Mouse (Mus musculus) cerebellum, postnatal 36 days (tissue): ENCODE measurements around the gene Nfyc.

Source experiments
- DNase-seq, 2 experiments: peaks; one replicate each; pipeline ENCODE4 v3.0.0; 2021 to 2022; ENCODE audit warnings: mixed read lengths in 2 of 2

Nfyc gene

GRCm38 (mm10) chr4:120831472-120831871, at the start of gene Nfyc:
Gene Nfyc, minus strand, starts transcription at chr4:120831572.
- DNase-seq, result no peak

GRCm38 (mm10) chr4:120880731-120881432, 49.5 kb upstream of the Nfyc start:
- DNase-seq, result no peak

- DNase-seq, result no peak
Measured at GRCm38 (mm10) chr4:120879386-120879785, 48.0 kb upstream of the Nfyc start.

DNA sequence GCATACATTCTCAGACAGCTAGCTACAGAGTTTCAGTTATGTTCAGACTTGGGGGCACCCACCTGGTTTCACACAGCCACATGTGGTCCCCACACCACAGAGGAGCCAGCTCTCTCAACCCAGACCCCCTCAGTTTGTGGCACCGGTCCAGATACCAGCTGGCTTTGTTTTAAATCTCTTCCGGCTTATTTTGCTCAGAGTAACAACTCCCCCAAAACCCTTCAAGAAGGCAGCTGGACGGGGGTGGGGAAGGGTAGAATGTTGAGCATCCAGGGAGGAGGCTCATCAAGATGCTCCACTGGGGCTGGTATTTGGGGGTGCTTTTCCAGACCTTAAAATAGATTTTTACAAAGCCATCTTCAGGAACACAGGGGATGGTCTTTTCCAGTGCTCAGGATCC, 47.4 kb upstream of the Nfyc start:
- DNase-seq, result no peak

DNA sequence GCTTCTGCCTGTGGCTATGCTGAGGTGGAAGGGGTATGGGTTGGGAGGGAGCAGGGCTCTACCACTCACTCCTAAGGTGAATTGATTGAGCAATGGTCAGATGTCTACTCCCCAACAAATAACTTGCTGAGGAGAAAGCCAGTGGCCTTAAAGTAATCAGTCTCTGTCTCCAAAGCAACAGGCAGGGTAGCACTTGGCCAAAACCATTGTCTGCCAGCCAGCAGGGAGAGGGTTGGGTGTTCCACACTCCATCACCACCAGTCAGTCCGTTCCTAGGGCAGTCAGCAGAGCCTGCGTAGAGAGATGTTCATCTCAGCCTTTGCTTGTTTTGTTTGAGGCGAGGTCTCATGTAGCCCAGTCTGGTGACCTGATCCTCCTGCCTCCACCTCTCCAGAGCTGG, 44.6 kb upstream of the Nfyc start:
- DNase-seq, result peak in 1 of 2 experiments; percentile 34

GRCm38 (mm10) chr4:120870262-120870748, 38.9 kb upstream of the Nfyc start:
- DNase-seq, result no peak

DNA sequence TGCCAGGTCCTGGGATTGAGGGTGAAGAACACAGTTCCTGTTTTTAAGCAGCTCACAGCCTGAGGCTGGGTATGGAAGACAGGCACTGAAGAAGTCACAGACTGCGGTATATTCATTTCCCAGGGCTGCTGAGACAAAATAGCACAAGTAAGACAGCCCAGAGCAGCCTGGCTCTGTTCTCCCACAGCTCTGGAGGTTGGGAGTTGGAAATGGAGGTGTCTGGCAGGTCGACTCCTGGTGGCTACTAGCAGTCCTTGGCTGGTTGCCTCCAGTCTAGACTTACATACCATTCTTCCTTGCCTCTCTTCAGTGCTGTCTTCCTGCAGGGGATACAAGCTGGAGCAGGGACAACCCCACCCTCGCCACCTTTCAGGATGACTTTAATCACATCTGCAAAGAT, 37.6 kb upstream of the Nfyc start:
- DNase-seq, result peak in 1 of 2 experiments; percentile 32

DNA sequence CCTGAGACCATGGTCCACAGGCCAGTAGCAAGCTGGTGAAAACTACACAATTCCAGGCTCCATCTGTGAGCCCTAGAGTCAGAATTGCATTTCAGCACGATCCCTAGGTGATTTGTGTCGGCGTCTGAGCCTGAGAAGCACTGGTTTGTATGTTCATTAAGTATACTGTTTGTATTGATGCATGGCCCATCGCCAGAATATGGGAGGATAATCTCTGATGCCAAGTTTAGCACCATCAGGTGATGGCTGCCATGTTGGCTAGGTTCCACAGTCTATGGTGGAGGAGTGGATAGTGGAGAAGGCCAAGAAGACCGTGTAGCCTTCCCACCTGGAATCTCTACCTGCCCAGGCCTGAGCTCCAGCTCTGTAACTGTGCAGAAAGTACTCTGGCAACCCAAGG, 36.9 kb upstream of the Nfyc start:
- DNase-seq, result peak in 1 of 2 experiments; percentile 51

- no peak for DNase-seq
Measured at GRCm38 (mm10) chr4:120866211-120866610, 34.8 kb upstream of the Nfyc start.

GRCm38 (mm10) chr4:120859865-120860264, 28.5 kb upstream of the Nfyc start:
- peak in 1 of 2 experiments; percentile 3 for DNase-seq

DNA sequence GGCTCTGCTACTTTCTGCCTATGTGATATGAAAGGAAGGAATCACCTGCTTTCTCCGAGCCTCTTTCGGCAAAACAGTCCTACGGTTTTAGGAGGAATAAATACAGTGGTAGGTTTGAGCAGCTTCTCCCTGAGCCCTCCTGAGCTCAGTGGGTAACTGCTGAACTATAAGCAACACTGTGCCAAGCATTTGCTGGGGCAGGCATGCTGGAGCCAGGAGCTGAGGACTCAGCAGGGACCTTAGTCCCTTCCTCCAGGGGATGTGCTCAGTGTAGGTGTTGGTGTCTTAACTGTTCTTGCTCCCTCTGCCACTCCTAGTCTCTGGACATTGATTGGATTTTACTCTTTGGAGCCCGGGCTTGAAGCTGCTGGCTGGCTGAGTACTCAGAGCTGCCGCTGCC, 25.0 kb upstream of the Nfyc start:
- DNase-seq, result peak in 1 of 2 experiments; percentile 38

DNA sequence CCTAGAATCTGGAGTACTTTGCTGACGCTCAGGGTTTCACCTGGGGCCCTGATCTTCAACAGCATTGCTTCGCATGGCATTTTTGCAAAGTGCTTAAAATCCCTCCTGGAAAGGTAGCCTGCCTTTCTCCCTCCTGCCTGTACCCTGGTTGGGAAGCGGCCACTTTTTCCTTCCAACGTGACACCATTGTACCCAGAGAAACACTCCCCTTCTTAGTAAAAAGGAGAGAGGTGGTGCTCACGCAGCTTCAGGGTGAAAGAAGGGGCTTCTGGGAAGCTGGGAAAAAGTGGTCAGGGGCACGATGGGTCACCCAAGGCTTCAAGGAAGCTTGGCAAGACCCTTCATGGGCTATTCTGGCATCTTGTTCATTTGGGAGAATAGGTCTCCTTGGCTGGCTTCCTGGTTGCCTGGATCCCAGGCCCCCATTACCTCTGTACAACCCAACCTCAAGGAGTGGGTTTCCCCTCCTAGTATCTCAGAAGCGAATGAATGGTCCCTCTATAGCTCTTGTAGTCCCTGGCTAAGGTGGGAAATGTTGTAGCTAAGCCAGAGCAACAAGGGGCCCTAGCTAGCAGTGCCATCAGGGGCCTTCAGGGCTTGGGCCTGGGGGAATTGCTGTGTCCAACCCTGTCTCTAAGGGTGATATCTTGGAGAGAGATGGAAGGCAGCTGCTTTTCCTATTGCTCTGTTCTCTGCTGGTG, 24.1 kb upstream of the Nfyc start:
- peak in 1 of 2 experiments; percentile 38 for DNase-seq

DNA sequence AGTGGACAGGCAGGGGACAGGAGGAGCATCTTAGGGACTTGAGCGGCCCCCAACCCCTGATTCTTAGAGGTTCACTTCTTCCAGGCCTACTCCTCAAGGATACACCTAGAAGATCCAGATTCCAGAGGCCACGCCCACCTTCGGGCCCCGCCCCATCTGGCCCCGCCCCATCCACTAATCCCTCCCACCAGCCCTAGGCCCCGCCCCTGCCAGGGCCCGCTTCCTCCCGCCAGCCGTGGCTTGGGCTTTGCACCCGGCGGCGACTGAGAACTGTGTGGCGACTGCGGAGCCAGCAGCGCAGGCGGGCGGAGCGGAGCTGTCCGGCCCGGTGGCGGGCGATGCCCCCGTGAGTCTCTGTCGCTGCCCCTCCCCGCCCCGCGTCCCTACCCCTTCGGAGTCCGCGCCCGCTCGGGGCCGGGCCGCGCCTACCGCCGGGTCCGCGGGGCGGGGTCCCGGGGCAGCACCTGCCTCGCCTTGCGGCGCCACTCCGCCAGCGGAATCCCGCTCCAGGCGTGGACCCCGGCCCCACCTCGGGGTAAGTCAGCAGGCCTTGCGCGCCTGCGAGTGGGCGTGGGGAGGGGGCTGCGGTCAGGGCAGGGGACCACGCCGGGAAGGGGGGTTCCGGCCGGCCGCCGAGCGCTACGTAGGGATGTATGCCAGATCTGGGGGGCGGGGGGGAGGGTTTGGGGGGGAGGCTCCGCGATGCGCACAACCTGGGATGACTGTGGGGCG, 23.4 kb upstream of the Nfyc start, which contains the start of gene Rims3:
Gene Rims3 (plus strand): TSS at position 229 of the 732 bp plus-strand sequence.
- peak; percentile 75 to 83 for DNase-seq

DNA sequence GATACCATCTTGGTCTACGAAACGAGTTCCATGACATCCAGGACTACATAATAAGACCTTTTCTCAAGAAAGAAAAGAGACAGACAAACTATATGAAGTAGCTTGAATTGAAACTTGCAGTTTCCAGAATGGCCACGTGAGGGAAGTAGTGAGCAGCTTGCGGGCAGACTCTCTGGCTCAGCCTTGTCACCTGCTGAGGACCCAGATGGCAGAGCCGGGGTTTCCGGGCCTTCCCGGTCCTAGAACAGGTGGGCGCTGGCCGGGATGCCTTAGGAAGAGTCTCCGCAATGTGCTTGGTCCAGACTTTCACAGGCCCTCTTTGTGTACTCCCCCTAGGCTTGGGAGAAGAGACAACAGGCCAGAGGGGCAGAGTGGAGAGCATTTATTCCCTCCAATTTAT, 19.6 kb upstream of the Nfyc start:
- DNase-seq, result peak; percentile 97 to 99

DNA sequence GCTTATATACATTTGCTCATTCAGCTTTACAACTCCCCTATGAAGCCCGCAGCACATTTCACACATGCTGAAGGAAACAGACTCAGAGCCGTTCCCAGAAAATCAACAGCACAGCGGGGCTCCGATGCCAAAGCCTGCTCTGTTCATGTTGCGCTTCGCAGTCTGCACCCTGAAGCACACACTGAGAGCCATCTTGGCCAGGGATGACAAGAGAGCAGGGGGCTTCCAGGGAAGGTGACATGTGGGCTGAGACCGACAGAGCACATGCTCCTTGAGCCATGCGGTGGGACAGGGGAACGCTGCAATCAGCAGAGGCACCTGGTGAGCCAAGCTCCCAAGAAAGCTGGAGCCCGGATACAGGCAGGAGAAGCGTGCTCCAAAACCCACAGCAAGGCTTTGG, 18.1 kb upstream of the Nfyc start:
- DNase-seq, result peak; percentile 57 to 60

DNA sequence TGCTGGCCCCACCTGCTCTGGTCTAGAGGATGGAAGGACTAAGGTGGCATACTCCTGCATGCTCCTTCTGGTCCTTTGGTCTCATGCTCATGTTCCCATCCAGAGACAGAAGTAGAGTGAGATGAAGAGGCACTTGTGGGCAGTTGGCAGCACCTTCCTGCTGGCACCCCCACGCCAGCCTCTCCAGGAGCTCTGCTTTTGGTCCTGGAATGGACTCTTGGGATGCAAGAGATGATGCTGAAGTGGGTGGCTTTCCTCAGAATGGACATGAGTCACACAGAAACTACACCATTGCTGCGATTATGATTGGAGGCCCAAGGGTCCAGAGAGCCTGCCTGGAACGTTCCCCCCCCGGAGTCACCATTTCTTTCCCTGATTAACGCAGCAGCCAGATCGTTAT, 17.5 kb upstream of the Nfyc start:
- peak in 1 of 2 experiments; percentile 9 for DNase-seq

DNA sequence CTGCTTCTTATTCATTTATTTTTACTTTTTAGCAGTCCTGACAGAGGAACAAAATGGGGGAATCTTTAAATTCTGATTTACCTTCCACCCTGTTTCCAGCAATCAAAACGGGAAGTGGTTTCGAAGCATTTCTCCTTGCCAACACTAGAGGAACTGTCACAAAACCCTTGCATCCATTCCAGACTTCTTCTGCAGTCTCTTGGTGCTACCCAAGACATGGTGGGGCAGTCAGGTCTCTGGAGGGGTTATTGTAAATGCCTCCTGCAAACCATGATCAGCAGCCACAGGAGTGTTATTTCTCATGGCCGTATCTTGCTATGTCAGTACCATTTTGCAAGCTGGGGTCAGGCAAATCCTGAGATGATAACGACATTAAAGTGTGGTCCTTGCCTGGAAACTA, 13.7 kb upstream of the Nfyc start:
- DNase-seq, result no peak

DNA sequence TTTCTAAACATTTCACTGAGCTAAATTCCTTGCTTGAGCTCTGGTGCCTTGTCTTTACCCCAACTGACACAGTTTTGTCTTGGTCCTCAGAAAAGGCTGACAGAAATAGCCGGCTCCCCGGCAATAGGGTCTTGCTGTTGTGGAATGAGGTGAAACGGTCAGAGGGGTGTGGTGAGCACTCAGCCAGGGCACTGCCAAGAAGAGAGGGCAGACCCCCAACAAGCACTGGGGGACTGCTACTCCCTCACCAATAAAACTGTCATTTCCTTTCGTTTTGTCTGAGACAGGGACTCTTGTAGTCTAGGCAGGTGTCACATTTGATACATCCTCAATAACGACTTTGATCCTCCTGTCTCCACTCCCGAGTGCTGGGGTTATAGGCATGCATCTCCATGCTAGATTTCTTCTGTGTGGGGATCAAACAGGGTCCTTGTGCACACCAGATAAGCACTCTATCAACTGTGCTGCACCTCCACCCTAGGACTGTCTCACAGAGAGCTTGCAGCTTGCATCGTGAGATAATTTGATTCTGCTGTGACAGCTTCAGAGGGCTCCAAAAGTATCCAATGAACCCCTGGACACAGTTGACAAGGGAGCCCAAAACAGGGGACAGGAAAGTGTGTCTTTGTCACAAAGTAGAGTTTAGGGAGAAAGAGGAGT, 13.2 kb upstream of the Nfyc start:
- DNase-seq, result no peak

GRCm38 (mm10) chr4:120841342-120841741, 10.0 kb upstream of the Nfyc start:
- no peak for DNase-seq

GRCm38 (mm10) chr4:120830767-120831166, 605 bp downstream of the Nfyc start:
- no peak for DNase-seq

DNA sequence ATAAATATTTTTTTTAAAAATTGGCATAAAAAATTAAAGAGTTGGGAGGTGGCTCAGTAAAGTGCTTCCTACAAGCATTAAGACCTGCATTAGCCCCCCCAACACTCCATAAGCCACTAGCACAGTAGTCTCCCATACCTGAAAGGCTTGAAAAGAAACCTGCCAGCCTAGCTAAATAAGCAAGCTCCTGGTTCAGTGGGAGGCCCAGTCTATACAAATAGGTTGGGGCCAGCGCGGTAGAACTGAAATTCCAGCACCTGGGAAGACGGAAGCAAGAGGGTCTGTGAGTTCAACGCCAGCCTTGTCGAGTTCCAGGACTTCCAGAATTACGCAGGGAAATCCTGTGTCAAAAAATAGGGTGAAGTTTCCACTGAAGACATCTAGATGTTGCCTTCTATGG, 5.0 kb downstream of the Nfyc start:
- no peak for DNase-seq

- peak; percentile 97 to 99 for DNase-seq
Measured at GRCm38 (mm10) chr4:120825577-120826326, 5.6 kb downstream of the Nfyc start.
